Mouse (Mus musculus) C2C12 (cell line): Measurements from ENCODE around the gene Ifit2.

Experiments
- CTCF ChIP-seq: IDR thresholded peaks from one replicate; pipeline ENCODE4 v1.5.1; 2011; ENCODE audit not compliant: control insufficient read depth, insufficient read depth, insufficient read length
- MAX ChIP-seq: IDR thresholded peaks from one replicate; pipeline ENCODE4 v1.6.1; 2011; ENCODE audit warnings: mild to moderate bottlenecking, control low read depth
- MYOD1 ChIP-seq: IDR thresholded peaks from one replicate; pipeline ENCODE4 v1.6.1; 2011; ENCODE audit warnings: low read depth; ENCODE audit not compliant: control insufficient read depth, insufficient read length

- TF ChIP-seq CTCF (no peak), MAX (no peak), MYOD1 (no peak)
Measured at GRCm38 (mm10) chr19:34518786-34519185, 31.7 kb upstream of the Ifit2 start.
